Mouse (Mus musculus): ENCODE data around the gene B3gat2. TPM values are rescaled to one million over a fixed set of nuclear protein-coding genes. Genes with fewer than 3 reads are reported as not detected.

Gene B3gat2
- polyA plus RNA-seq, 1 experiment = 0.22 TPM

DNA sequence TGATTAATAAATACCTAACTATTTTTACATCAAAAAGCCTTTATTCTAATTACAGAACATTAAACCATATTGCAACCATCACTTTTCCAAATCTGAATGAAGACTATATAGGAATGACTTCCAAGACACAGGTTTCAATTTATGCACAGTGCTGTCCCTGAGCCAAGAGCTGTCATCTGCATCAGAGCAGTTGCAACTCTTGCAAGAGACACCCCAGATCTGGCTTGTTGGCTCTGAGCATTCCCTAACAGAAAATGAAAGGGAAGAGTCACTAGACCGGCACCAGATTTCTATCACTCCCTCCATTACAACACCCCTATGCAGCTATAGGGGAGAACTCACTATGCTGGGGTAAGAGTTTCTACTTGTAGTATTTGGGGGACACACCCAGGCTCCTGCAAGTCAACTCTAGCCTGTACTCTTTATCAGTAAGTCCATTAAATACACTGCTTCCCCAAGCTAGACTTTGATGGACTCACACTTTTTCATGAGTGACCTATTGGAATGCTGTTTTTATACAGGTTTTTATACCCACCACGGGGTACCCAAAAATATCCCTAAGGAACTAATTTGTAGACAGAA is 122.6 kb downstream of the B3gat2 start:
- no peak overlapping the region for H3ac ChIP-seq (ENCODE audit: control insufficient read depth, insufficient read length)
- H3K27me3 ChIP-seq (ENCODE audit: control insufficient read depth, insufficient read depth, insufficient read length) = no peaks in the 10 kb centered on the region
- peaks cover 7% of the 10 kb centered on the region for H3K79me2 ChIP-seq (ENCODE audit: control insufficient read depth, insufficient read depth)
- TF ChIP-seq USF1 (IDR thresholded peaks at IDR 0.05; ENCODE audit: low read depth) = no peak
- TF ChIP-seq REST (IDR thresholded peaks at IDR 0.05; ENCODE audit: insufficient read depth, insufficient read length) = no peak
- no peak for TF ChIP-seq SRF (IDR thresholded peaks at IDR 0.05; ENCODE audit: control insufficient read depth, insufficient read length, low read depth)
- no peak for TF ChIP-seq POLR2AphosphoS2 (IDR thresholded peaks at IDR 0.05; ENCODE audit: insufficient read length, low read depth)
- no peak for TF ChIP-seq MAX (IDR thresholded peaks at IDR 0.05; ENCODE audit: low read depth)
- TF ChIP-seq TCF12 (IDR thresholded peaks at IDR 0.05; ENCODE audit: insufficient read depth, poor library complexity, severe bottlenecking) = no peak
- TF ChIP-seq MYOD1 (IDR thresholded peaks at IDR 0.05; ENCODE audit: control insufficient read depth in 1 of 3, insufficient read length in 2 of 3, low read depth in 2 of 3) = no peak
- no peak for TF ChIP-seq MYOG (IDR thresholded peaks at IDR 0.05; ENCODE audit: control insufficient read depth in 1 of 3, insufficient read depth in 1 of 3, insufficient read length in 2 of 3, low read depth in 2 of 3)
- TF ChIP-seq POLR2A (IDR thresholded peaks at IDR 0.05; ENCODE audit: insufficient read length, low read depth) = no peak
- TF ChIP-seq E2F4 (IDR thresholded peaks at IDR 0.05; ENCODE audit: insufficient read depth) = no peak
- no peak for TF ChIP-seq CEBPB (IDR thresholded peaks at IDR 0.05; ENCODE audit: insufficient read depth, poor library complexity, severe bottlenecking)
- TF ChIP-seq TCF3 (IDR thresholded peaks at IDR 0.05; ENCODE audit: insufficient read length, low read depth) = no peak
- no peaks in the 10 kb centered on the region for H3K36me3 ChIP-seq (ENCODE audit: control insufficient read depth, insufficient read depth)
- no peak overlapping the region for H3K4me2 ChIP-seq (ENCODE audit: low read depth)
- no peak overlapping the region for H3K4me3 ChIP-seq

DNA sequence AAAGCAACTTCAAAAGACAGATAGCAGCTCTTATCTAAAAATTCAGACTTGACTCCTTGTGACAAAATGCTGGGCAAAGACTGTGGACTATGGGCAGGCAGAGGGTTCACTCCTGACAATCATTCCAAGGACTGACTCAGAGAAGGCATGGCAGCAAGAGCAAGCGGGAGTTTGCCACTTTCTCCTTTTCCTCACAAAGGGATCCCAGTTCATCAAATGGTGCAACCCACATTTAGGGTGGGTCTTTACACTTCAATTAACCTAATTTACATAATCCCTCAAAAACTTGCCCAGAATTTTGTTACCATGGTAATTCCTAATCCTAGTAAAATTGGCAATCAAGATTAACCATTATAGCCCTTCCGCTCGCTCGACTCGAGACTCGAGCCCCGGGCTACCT is 123.4 kb downstream of the B3gat2 start:
- H3ac ChIP-seq (ENCODE audit: control insufficient read depth, insufficient read length) = no peak overlapping the region
- H3K4me2 ChIP-seq (ENCODE audit: low read depth) = no peak overlapping the region
- TF ChIP-seq USF1 (IDR thresholded peaks at IDR 0.05; ENCODE audit: low read depth) (no peak), MAX (IDR thresholded peaks at IDR 0.05; ENCODE audit: low read depth) (no peak), TCF3 (IDR thresholded peaks at IDR 0.05; ENCODE audit: insufficient read length, low read depth) (no peak), MYOD1 (IDR thresholded peaks at IDR 0.05; ENCODE audit: control insufficient read depth in 1 of 3, insufficient read length in 2 of 3, low read depth in 2 of 3) (no peak), CEBPB (IDR thresholded peaks at IDR 0.05; ENCODE audit: insufficient read depth, poor library complexity, severe bottlenecking) (no peak), POLR2A (IDR thresholded peaks at IDR 0.05; ENCODE audit: insufficient read length, low read depth) (no peak), SRF (IDR thresholded peaks at IDR 0.05; ENCODE audit: control insufficient read depth, insufficient read length, low read depth) (no peak), E2F4 (IDR thresholded peaks at IDR 0.05; ENCODE audit: insufficient read depth) (no peak), TCF12 (IDR thresholded peaks at IDR 0.05; ENCODE audit: insufficient read depth, poor library complexity, severe bottlenecking) (no peak), REST (IDR thresholded peaks at IDR 0.05; ENCODE audit: insufficient read depth, insufficient read length) (no peak), POLR2AphosphoS2 (IDR thresholded peaks at IDR 0.05; ENCODE audit: insufficient read length, low read depth) (no peak)
- H3K36me3 ChIP-seq (ENCODE audit: control insufficient read depth, insufficient read depth) = no peaks in the 10 kb centered on the region
- H3K79me2 ChIP-seq (ENCODE audit: control insufficient read depth, insufficient read depth) = peaks cover 7% of the 10 kb centered on the region
- no peak overlapping the region for H3K4me3 ChIP-seq
- no peaks in the 10 kb centered on the region for H3K27me3 ChIP-seq (ENCODE audit: control insufficient read depth, insufficient read depth, insufficient read length)

DNA sequence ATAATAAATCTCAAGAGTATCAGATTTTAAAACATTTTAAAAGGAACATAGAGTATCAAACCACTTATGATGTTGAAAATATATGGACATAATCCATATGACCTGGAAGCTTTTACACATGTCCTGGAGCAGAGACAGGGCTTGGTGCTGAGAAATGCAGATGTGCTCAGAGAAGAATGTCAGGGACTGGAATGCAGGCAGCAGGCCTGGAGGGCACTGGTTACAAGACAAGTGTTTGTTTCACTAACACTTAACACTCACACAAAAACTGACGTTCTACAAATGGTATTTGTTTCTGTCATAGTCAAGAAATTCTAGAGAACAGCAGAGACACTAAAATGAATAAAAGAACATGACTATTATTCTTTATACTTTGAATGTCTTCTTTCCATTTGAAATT is 130.5 kb downstream of the B3gat2 start:
- Histone ChIP-seq H3K79me2 (ENCODE audit: control insufficient read depth, insufficient read depth) (peaks cover 5% of the 10 kb centered on the region), H3K4me3 (no peak overlapping the region), H3K27me3 (ENCODE audit: control insufficient read depth, insufficient read depth, insufficient read length) (no peaks in the 10 kb centered on the region), H3ac (ENCODE audit: control insufficient read depth, insufficient read length) (no peak overlapping the region), H3K4me2 (ENCODE audit: low read depth) (no peak overlapping the region), H3K36me3 (ENCODE audit: control insufficient read depth, insufficient read depth) (no peaks in the 10 kb centered on the region)
- TF ChIP-seq TCF12 (IDR thresholded peaks at IDR 0.05; ENCODE audit: insufficient read depth, poor library complexity, severe bottlenecking) = no peak
- TF ChIP-seq POLR2A (IDR thresholded peaks at IDR 0.05; ENCODE audit: insufficient read length, low read depth) = no peak
- no peak for TF ChIP-seq MAX (IDR thresholded peaks at IDR 0.05; ENCODE audit: low read depth)
- TF ChIP-seq MYOG (IDR thresholded peaks at IDR 0.05; ENCODE audit: control insufficient read depth in 1 of 3, insufficient read depth in 1 of 3, insufficient read length in 2 of 3, low read depth in 2 of 3) = no peak
- TF ChIP-seq SRF (IDR thresholded peaks at IDR 0.05; ENCODE audit: control insufficient read depth, insufficient read length, low read depth) = no peak
- no peak for TF ChIP-seq E2F4 (IDR thresholded peaks at IDR 0.05; ENCODE audit: insufficient read depth)
- no peak for TF ChIP-seq USF1 (IDR thresholded peaks at IDR 0.05; ENCODE audit: low read depth)
- no peak for TF ChIP-seq MYOD1 (IDR thresholded peaks at IDR 0.05; ENCODE audit: control insufficient read depth in 1 of 3, insufficient read length in 2 of 3, low read depth in 2 of 3)
- no peak for TF ChIP-seq TCF3 (IDR thresholded peaks at IDR 0.05; ENCODE audit: insufficient read length, low read depth)
- TF ChIP-seq POLR2AphosphoS2 (IDR thresholded peaks at IDR 0.05; ENCODE audit: insufficient read length, low read depth) = no peak
- TF ChIP-seq REST (IDR thresholded peaks at IDR 0.05; ENCODE audit: insufficient read depth, insufficient read length) = no peak
- TF ChIP-seq CEBPB (IDR thresholded peaks at IDR 0.05; ENCODE audit: insufficient read depth, poor library complexity, severe bottlenecking) = no peak

Other genes starting within 250 kb of the B3gat2 start
- 29.2 TPM for gene Smap1, start 160.6 kb downstream of the B3gat2 start, polyA plus RNA-seq (2012; fragmentation: generic; extraction: Trizol)
- gene Sdhaf4, start 243.9 kb downstream of the B3gat2 start, polyA plus RNA-seq (2012; fragmentation: generic; extraction: Trizol) = 40.5 TPM